Mouse (Mus musculus) brain, embryonic 14.5 days (tissue): ENCODE measurements around the gene Mfsd14a.

ENCODE experiments used
- CTCF ChIP-seq: fragments of 200-500 bp; IDR thresholded peaks from 2 replicates; pipeline ENCODE4 v1.5.1; 2012; ENCODE audit warnings: inconsistent platforms, mild to moderate bottlenecking, moderate library complexity, borderline replicate concordance; ENCODE audit not compliant: insufficient read depth, insufficient read length; ENCODE audit errors: extremely low read depth
- POLR2A ChIP-seq: fragments of 200-500 bp; IDR thresholded peaks from 2 replicates; pipeline ENCODE4 v1.6.1; 2012; ENCODE audit warnings: mild to moderate bottlenecking, inconsistent platforms, borderline replicate concordance; ENCODE audit not compliant: poor library complexity, insufficient read depth, insufficient read length, severe bottlenecking; ENCODE audit errors: extremely low read depth

DNA sequence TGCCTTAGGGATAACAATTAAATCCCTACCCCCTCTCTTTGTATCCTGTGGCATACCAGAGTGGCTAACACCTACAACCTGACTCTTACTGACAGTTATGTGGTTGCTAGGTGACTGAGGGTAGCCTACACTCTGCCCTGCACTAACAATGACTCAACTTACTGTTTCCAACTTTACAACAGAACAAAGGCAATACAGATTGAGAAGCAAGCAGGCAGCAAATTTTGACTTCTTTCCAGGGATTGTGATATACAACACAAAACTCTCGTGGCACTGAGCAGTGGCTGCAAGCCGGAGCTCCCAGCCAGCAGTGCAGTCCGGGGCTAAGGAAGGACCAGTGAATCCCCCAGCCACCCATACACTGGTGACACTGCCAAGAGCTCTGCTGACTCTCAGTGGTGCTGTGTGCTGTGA is 10.4 kb downstream of the Mfsd14a start:
- TF ChIP-seq CTCF (no peak), POLR2A (no peak)
